Mouse (Mus musculus) stomach, postnatal 0 days (tissue): ENCODE measurements around the gene Fam76a.

Experiments
- CTCF ChIP-seq: IDR thresholded peaks from 2 replicates; pipeline ENCODE4 v1.5.1; 2016; ENCODE audit warnings: antibody characterized with exemption, low read depth, mild to moderate bottlenecking, moderate library complexity
- EP300 ChIP-seq: optimal IDR thresholded peaks from 2 replicates; pipeline ENCODE3; 2016; ENCODE audit warnings: antibody characterized with exemption

DNA sequence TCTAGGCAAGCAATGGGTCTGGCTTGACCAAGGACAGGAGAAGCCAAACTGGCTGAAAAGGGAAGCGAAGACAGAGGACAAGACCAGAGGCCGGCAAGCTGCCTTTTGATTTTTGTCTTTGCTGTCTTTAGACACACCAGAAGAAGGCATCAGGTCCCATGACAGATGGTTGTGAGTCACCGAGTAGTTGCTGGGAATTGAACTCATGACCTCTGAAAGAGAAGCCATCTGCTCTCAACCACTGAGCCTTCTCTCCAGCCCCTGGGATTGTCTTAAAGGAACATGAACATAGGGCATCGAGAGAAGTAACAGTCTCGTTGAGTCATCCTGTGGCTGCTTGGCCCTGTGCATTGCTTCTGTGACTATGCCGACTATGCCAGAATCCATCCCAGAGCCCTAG, 49.2 kb upstream of the Fam76a start:
- TF ChIP-seq CTCF (no peak), EP300 (no peak)
